In genomic region chr12:5166141-5166540, GRCm38 (mm10) we compare ENCODE assay signal across 8 mouse cellular contexts.
A peak's percentile ranks its signal among the peaks of the same experiment; 100 is the strongest.
DNase-seq lines count a peak whose midpoint lies in the region; ATAC-seq and TF ChIP-seq lines count a peak whose summit lies in the region.
"Had no signal": no experiment of that assay in that cellular context is flagged by ENCODE, and none has a peak within 500 bp of the region (broad histone marks: within the 10 kb centered on the region; RNA-seq: fewer than 3 reads in every experiment).

No protein-coding gene starts in this region.

- H3K27me3 ChIP-seq in forebrain, postnatal 0 days (ENCODE audit: insufficient read depth, low read length): no peaks in the 10 kb centered on the region
- H3K27me3 ChIP-seq in limb, embryonic 13.5 days: no peaks in the 10 kb centered on the region
- no peaks in the 10 kb centered on the region for H3K27me3 ChIP-seq in stomach, embryonic 16.5 days (ENCODE audit: control insufficient read depth, insufficient read depth, low read length)

- H3K9me3 ChIP-seq in forebrain, postnatal 0 days (ENCODE audit: low read length): no peaks in the 10 kb centered on the region
- H3K9me3 ChIP-seq in limb, embryonic 13.5 days: no peaks in the 10 kb centered on the region
- H3K9me3 ChIP-seq in stomach, embryonic 16.5 days (replicated peaks; ENCODE audit: control insufficient read depth, low read length): no peaks in the 10 kb centered on the region

- no peaks in the 10 kb centered on the region for H3K36me3 ChIP-seq in forebrain, postnatal 0 days (ENCODE audit: insufficient read depth)
- H3K36me3 ChIP-seq in limb, embryonic 13.5 days: no peaks in the 10 kb centered on the region
- no peaks in the 10 kb centered on the region for H3K36me3 ChIP-seq in stomach, embryonic 16.5 days (ENCODE audit: control insufficient read depth, insufficient read depth, low read length)

- ATAC-seq in forebrain, postnatal 0 days: peak; percentile 54
- peak; percentile 32; the same call in 1 of the 2 replicates for ATAC-seq in limb, embryonic 13.5 days (ENCODE audit: low FRiP score, low read depth)
- peak; percentile 56 for ATAC-seq in stomach, embryonic 16.5 days (ENCODE audit: insufficient read depth, low FRiP score)

- H3K4me2 ChIP-seq in forebrain, postnatal 0 days (ENCODE audit: low read depth): no peak overlapping the region
- no peak overlapping the region for H3K4me2 ChIP-seq in limb, embryonic 13.5 days (replicated peaks)
- no peak overlapping the region for H3K4me2 ChIP-seq in stomach, embryonic 16.5 days (ENCODE audit: low read depth, low read length)

- no peaks in the 10 kb centered on the region; the same call in 1 of the 2 replicates for H3K4me1 ChIP-seq in forebrain, postnatal 0 days (ENCODE audit: insufficient read depth)
- H3K4me1 ChIP-seq in limb, embryonic 13.5 days: peaks cover 20% of the 10 kb centered on the region
- H3K4me1 ChIP-seq in stomach, embryonic 16.5 days (ENCODE audit: control insufficient read depth, insufficient read depth, low read length): peaks cover 2% of the 10 kb centered on the region; the same call in 1 of the 2 replicates

- no peak overlapping the region for H3K4me3 ChIP-seq in forebrain, postnatal 0 days (ENCODE audit: low read depth, low read length)
- no peak overlapping the region for H3K4me3 ChIP-seq in limb, embryonic 13.5 days
- no peak overlapping the region for H3K4me3 ChIP-seq in stomach, embryonic 16.5 days (replicated peaks; ENCODE audit: low read length)

- no peak overlapping the region for H3K9ac ChIP-seq in forebrain, postnatal 0 days
- H3K9ac ChIP-seq in limb, embryonic 13.5 days: no peak overlapping the region
- H3K9ac ChIP-seq in stomach, embryonic 16.5 days (ENCODE audit: low read length): no peak overlapping the region

- intact Hi-C loops in left cerebral cortex, postnatal 4 days (cut with DNase I): no loop called here
- intact Hi-C loops in left cerebral cortex, postnatal 10 days (cut with DNase I): no loop called here

- DNase-seq in left cerebral cortex, postnatal 4 days: peak; percentile 51
- no peak for DNase-seq in left cerebral cortex, postnatal 10 days (ENCODE audit: extremely low spot score in 1 of 2, low spot score in 2 of 2)
- no peak for DNase-seq in forebrain, postnatal 0 days
- no peak for DNase-seq in thymus, postnatal 14 days
- DNase-seq in ovary, postnatal 14 days (ENCODE audit: low spot score): no peak
- DNase-seq: heart, postnatal 14 days had no signal

- WGBS in forebrain, postnatal 0 days: 52% methylated on average over 6 of the region's 6 CpGs
- WGBS in limb, embryonic 13.5 days: 16% methylated on average over 6 of the region's 6 CpGs
- 48% methylated on average over 6 of the region's 6 CpGs for WGBS in stomach, embryonic 16.5 days

- peak; percentile 46; the same call in 1 of the 2 replicates for TF ChIP-seq CTCF in forebrain, postnatal 0 days (IDR thresholded peaks at IDR 0.05; ENCODE audit: low read depth)

- no peak overlapping the region for H3K27ac ChIP-seq in forebrain, postnatal 0 days (ENCODE audit: low read depth, low read length)
- H3K27ac ChIP-seq in limb, embryonic 13.5 days: no peak overlapping the region
- H3K27ac ChIP-seq in stomach, embryonic 16.5 days (ENCODE audit: low read length): no peak overlapping the region
